Mouse (Mus musculus): ENCODE measurements around the gene Ctdspl. TPM values are rescaled to one million over a fixed set of nuclear protein-coding genes. Genes with fewer than 3 reads are reported as not detected.

Ctdspl gene
- polyA plus RNA-seq, 1 experiment, result 4.9 TPM

DNA sequence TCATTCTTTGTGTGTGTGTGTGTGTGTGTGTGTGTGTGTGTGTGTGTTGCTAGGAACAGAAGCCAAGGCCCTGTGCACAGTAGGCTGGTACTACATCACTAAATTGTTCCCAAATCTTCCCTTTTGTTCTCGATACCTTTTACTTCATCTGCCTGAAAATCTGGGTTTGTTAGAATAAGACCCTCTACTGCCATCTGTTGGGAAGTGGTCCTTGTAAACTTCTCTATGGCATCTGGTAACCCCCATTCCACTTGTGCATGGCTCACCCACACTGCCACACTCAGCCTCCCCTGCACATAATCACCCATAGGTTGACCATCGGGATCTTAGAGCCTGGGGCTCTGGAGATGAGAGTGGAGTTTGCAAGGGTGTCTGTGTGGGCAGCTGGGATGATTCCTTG, 31.2 kb upstream of the Ctdspl start:
- Histone ChIP-seq H3K27me3 (ENCODE audit: control insufficient read depth, insufficient read depth, insufficient read length) (peaks cover 17% of the 10 kb centered on the region), H3K4me2 (ENCODE audit: low read depth) (no peak overlapping the region), H3ac (ENCODE audit: control insufficient read depth, insufficient read length) (no peak overlapping the region), H3K4me3 (no peak overlapping the region), H3K79me2 (ENCODE audit: control insufficient read depth, insufficient read depth) (no peaks in the 10 kb centered on the region), H3K36me3 (ENCODE audit: control insufficient read depth, insufficient read depth) (no peaks in the 10 kb centered on the region)
- no peak for TF ChIP-seq TCF3 (IDR thresholded peaks at IDR 0.05; ENCODE audit: insufficient read length, low read depth)
- no peak for TF ChIP-seq MYOG (IDR thresholded peaks at IDR 0.05; ENCODE audit: control insufficient read depth in 1 of 3, insufficient read depth in 1 of 3, insufficient read length in 2 of 3, low read depth in 2 of 3)
- TF ChIP-seq POLR2AphosphoS2 (IDR thresholded peaks at IDR 0.05; ENCODE audit: insufficient read length, low read depth), result no peak
- TF ChIP-seq E2F4 (IDR thresholded peaks at IDR 0.05; ENCODE audit: insufficient read depth), result no peak
- no peak for TF ChIP-seq CEBPB (IDR thresholded peaks at IDR 0.05; ENCODE audit: insufficient read depth, poor library complexity, severe bottlenecking)
- no peak for TF ChIP-seq TCF12 (IDR thresholded peaks at IDR 0.05; ENCODE audit: insufficient read depth, poor library complexity, severe bottlenecking)
- no peak for TF ChIP-seq MAX (IDR thresholded peaks at IDR 0.05; ENCODE audit: low read depth)
- no peak for TF ChIP-seq REST (IDR thresholded peaks at IDR 0.05; ENCODE audit: insufficient read depth, insufficient read length)
- TF ChIP-seq SRF (IDR thresholded peaks at IDR 0.05; ENCODE audit: control insufficient read depth, insufficient read length, low read depth), result no peak
- TF ChIP-seq MYOD1 (IDR thresholded peaks at IDR 0.05; ENCODE audit: control insufficient read depth in 1 of 3, insufficient read length in 2 of 3, low read depth in 2 of 3), result no peak
- no peak for TF ChIP-seq USF1 (IDR thresholded peaks at IDR 0.05; ENCODE audit: low read depth)
- TF ChIP-seq POLR2A (IDR thresholded peaks at IDR 0.05; ENCODE audit: insufficient read length, low read depth), result no peak

- no peaks in the 10 kb centered on the region for H3K36me3 ChIP-seq (ENCODE audit: control insufficient read depth, insufficient read depth)
- TF ChIP-seq SRF (IDR thresholded peaks at IDR 0.05; ENCODE audit: control insufficient read depth, insufficient read length, low read depth) (no peak), MAX (IDR thresholded peaks at IDR 0.05; ENCODE audit: low read depth) (no peak), POLR2AphosphoS2 (IDR thresholded peaks at IDR 0.05; ENCODE audit: insufficient read length, low read depth) (no peak), USF1 (IDR thresholded peaks at IDR 0.05; ENCODE audit: low read depth) (no peak), TCF3 (IDR thresholded peaks at IDR 0.05; ENCODE audit: insufficient read length, low read depth) (no peak), MYOG (IDR thresholded peaks at IDR 0.05; ENCODE audit: control insufficient read depth in 1 of 3, insufficient read depth in 1 of 3, insufficient read length in 2 of 3, low read depth in 2 of 3) (no peak), MYOD1 (IDR thresholded peaks at IDR 0.05; ENCODE audit: control insufficient read depth in 1 of 3, insufficient read length in 2 of 3, low read depth in 2 of 3) (no peak), REST (IDR thresholded peaks at IDR 0.05; ENCODE audit: insufficient read depth, insufficient read length) (no peak)
- H3K79me2 ChIP-seq (ENCODE audit: control insufficient read depth, insufficient read depth), result no peaks in the 10 kb centered on the region
- no peak overlapping the region for H3K4me3 ChIP-seq
- no peak overlapping the region for H3K4me2 ChIP-seq (ENCODE audit: low read depth)
- peaks cover 45% of the 10 kb centered on the region for H3K27me3 ChIP-seq (ENCODE audit: control insufficient read depth, insufficient read depth, insufficient read length)
- H3ac ChIP-seq (ENCODE audit: control insufficient read depth, insufficient read length), result no peak overlapping the region
Observed at GRCm38 (mm10) chr9:118900677-118901076, 25.6 kb upstream of the Ctdspl start.

- Histone ChIP-seq H3ac (ENCODE audit: control insufficient read depth, insufficient read length) (no peak overlapping the region), H3K4me3 (no peak overlapping the region), H3K36me3 (ENCODE audit: control insufficient read depth, insufficient read depth) (no peaks in the 10 kb centered on the region), H3K27me3 (ENCODE audit: control insufficient read depth, insufficient read depth, insufficient read length) (peaks cover 53% of the 10 kb centered on the region), H3K4me2 (ENCODE audit: low read depth) (no peak overlapping the region), H3K79me2 (ENCODE audit: control insufficient read depth, insufficient read depth) (no peaks in the 10 kb centered on the region)
- no peak for TF ChIP-seq MYOD1 (IDR thresholded peaks at IDR 0.05; ENCODE audit: control insufficient read depth in 1 of 3, insufficient read length in 2 of 3, low read depth in 2 of 3)
- TF ChIP-seq MAX (IDR thresholded peaks at IDR 0.05; ENCODE audit: low read depth), result no peak
- TF ChIP-seq TCF3 (IDR thresholded peaks at IDR 0.05; ENCODE audit: insufficient read length, low read depth), result no peak
- TF ChIP-seq CEBPB (IDR thresholded peaks at IDR 0.05; ENCODE audit: insufficient read depth, poor library complexity, severe bottlenecking), result no peak
- TF ChIP-seq MYOG (IDR thresholded peaks at IDR 0.05; ENCODE audit: control insufficient read depth in 1 of 3, insufficient read depth in 1 of 3, insufficient read length in 2 of 3, low read depth in 2 of 3), result no peak
- TF ChIP-seq SRF (IDR thresholded peaks at IDR 0.05; ENCODE audit: control insufficient read depth, insufficient read length, low read depth), result no peak
- TF ChIP-seq TCF12 (IDR thresholded peaks at IDR 0.05; ENCODE audit: insufficient read depth, poor library complexity, severe bottlenecking), result no peak
- TF ChIP-seq POLR2A (IDR thresholded peaks at IDR 0.05; ENCODE audit: insufficient read length, low read depth), result no peak
- TF ChIP-seq POLR2AphosphoS2 (IDR thresholded peaks at IDR 0.05; ENCODE audit: insufficient read length, low read depth), result no peak
- no peak for TF ChIP-seq REST (IDR thresholded peaks at IDR 0.05; ENCODE audit: insufficient read depth, insufficient read length)
- no peak for TF ChIP-seq E2F4 (IDR thresholded peaks at IDR 0.05; ENCODE audit: insufficient read depth)
- no peak for TF ChIP-seq USF1 (IDR thresholded peaks at IDR 0.05; ENCODE audit: low read depth)
Observed at GRCm38 (mm10) chr9:118901917-118902316, 24.3 kb upstream of the Ctdspl start.

DNA sequence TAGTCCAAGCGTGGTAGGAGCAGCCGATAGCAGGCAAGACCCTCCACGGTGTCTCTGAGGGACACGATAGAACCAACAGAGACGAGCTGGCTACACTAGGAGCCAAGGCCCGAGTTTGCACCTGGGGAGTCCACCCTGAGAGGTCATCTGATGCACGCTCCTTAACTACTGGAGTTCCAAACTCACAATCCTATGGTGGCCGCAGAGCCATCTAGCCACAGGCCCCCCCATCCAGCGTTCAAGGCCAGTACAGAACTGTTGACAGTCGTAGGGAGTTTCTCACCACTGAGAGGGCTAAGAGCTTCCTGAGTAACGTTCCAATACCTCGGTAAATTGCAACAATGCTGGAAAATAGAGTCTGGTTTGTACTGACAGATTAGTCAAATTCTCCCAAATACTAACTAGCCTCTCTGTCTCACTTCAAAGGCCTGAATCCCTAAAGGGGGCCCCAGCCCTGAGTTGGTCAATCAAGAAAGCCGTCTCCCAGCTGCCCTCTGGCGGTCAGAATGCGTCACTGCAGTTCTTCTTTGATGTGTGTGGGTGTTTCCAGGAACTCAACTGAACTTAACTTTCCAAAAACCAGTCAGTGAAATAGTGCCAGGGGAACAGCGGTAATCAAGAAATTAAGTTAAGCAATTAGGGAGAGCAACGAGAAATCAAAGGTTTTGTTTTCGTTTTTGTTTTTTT, 18.2 kb upstream of the Ctdspl start:
- no peak overlapping the region for H3K4me3 ChIP-seq
- no peak for TF ChIP-seq E2F4 (IDR thresholded peaks at IDR 0.05; ENCODE audit: insufficient read depth)
- no peak for TF ChIP-seq POLR2A (IDR thresholded peaks at IDR 0.05; ENCODE audit: insufficient read length, low read depth)
- TF ChIP-seq USF1 (IDR thresholded peaks at IDR 0.05; ENCODE audit: low read depth), result no peak
- TF ChIP-seq POLR2AphosphoS2 (IDR thresholded peaks at IDR 0.05; ENCODE audit: insufficient read length, low read depth), result no peak
- no peak for TF ChIP-seq MYOD1 (IDR thresholded peaks at IDR 0.05; ENCODE audit: control insufficient read depth in 1 of 3, insufficient read length in 2 of 3, low read depth in 2 of 3)
- no peak for TF ChIP-seq MAX (IDR thresholded peaks at IDR 0.05; ENCODE audit: low read depth)
- TF ChIP-seq CEBPB (IDR thresholded peaks at IDR 0.05; ENCODE audit: insufficient read depth, poor library complexity, severe bottlenecking), result no peak
- TF ChIP-seq MYOG (IDR thresholded peaks at IDR 0.05; ENCODE audit: control insufficient read depth in 1 of 3, insufficient read depth in 1 of 3, insufficient read length in 2 of 3, low read depth in 2 of 3), result no peak
- TF ChIP-seq REST (IDR thresholded peaks at IDR 0.05; ENCODE audit: insufficient read depth, insufficient read length), result no peak
- TF ChIP-seq TCF3 (IDR thresholded peaks at IDR 0.05; ENCODE audit: insufficient read length, low read depth), result no peak
- no peak for TF ChIP-seq SRF (IDR thresholded peaks at IDR 0.05; ENCODE audit: control insufficient read depth, insufficient read length, low read depth)
- H3K27me3 ChIP-seq (ENCODE audit: control insufficient read depth, insufficient read depth, insufficient read length), result peaks cover 40% of the 10 kb centered on the region
- no peaks in the 10 kb centered on the region for H3K79me2 ChIP-seq (ENCODE audit: control insufficient read depth, insufficient read depth)
- no peak overlapping the region for H3K4me2 ChIP-seq (ENCODE audit: low read depth)
- H3ac ChIP-seq (ENCODE audit: control insufficient read depth, insufficient read length), result no peak overlapping the region
- no peaks in the 10 kb centered on the region for H3K36me3 ChIP-seq (ENCODE audit: control insufficient read depth, insufficient read depth)

All from myocyte (in vitro differentiated cells).